Mouse (Mus musculus): ENCODE data around the gene Prpf40b.
A peak's percentile ranks its signal among the peaks of the same experiment; 100 is the strongest.

Prpf40b gene

DNA sequence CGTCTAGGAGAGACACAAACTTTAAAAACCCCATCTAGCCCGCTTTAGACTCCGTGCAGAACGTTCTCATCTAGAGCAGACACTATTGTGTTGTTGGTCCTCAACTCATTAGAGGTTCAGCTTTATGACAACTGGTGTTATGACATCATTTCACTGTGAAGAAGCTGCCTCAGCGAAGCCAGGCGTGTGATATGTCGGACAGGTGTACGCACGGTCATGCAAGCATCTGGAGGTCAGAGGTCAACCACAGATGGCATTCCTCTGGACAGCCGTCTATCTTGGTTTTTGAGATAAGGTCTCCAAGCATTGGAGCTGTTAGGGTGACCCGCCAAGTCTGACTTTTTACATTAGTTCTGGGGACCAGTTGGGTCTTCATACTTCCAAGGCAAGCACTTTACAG lies 4.3 kb upstream of the Prpf40b start:
- DNase-seq (ENCODE audit: low spot score in 2 of 2), result no peak

GRCm38 (mm10) chr15:99294287-99294686 lies 600 bp upstream of the Prpf40b start:
- no peak for DNase-seq (ENCODE audit: low spot score in 2 of 2)

DNA sequence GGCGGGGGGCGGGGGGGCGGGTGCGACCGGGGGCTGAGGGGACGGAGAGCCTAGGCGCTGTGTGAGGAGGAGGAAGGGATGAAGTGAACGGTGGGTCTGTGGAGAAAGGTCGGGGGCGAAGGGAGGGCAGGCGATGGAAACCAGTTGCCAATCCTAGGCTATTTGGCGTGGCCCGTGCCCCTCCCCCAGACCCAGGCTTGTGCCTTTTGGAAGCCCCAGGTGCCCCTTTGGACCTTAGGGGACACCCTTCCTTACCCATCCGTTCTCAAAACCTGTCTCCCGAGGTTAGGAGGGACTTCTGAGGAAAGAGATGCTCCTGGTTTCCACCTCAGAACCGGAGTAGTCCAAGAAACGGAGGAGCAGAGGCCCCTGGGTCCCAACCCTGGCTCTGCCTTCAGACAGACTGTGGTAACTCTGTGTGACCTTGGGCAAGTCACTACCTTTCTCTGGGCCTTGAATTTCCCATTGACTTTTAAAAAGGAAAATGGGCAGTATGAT lies 646 bp downstream of the Prpf40b start, which contains the start of gene Fam186b:
Gene Fam186b, minus strand, starts transcription at position 405 of the 498 bp plus-strand sequence.
- peak in 1 of 2 experiments; percentile 16 for DNase-seq (ENCODE audit: low spot score in 2 of 2)

GRCm38 (mm10) chr15:99296213-99296612 lies 1.3 kb downstream of the Prpf40b start:
- no peak for DNase-seq (ENCODE audit: low spot score in 2 of 2)

- DNase-seq (ENCODE audit: low spot score in 2 of 2), result no peak
These were observed 12.6 kb downstream of the Prpf40b start for GRCm38 (mm10) chr15:99307476-99307875.

GRCm38 (mm10) chr15:99309549-99309948 lies 14.7 kb downstream of the Prpf40b start:
- no peak for DNase-seq (ENCODE audit: low spot score in 2 of 2)

GRCm38 (mm10) chr15:99310617-99311016 lies 15.7 kb downstream of the Prpf40b start:
- no peak for DNase-seq (ENCODE audit: low spot score in 2 of 2)

DNA sequence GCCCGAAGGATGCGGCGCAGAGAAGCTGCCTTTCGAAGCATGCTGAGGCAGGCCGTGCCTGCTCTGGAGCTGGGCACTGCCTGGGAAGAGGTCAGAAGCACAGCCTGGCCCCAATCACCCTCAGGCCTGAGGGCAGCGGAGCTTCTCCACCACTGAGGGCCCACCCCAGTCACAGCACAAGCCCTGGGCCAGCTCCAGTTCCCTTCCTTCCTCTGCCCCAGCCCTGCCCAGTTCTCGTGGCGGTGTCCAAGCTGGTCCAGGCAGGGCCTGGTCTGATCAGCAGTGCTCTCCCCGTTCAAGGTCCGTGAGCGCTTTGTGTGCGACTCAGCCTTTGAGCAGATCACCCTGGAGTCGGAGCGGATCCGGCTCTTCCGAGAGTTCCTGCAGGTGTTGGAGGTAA lies 20.0 kb downstream of the Prpf40b start:
- no peak for DNase-seq (ENCODE audit: low spot score in 2 of 2)

DNA sequence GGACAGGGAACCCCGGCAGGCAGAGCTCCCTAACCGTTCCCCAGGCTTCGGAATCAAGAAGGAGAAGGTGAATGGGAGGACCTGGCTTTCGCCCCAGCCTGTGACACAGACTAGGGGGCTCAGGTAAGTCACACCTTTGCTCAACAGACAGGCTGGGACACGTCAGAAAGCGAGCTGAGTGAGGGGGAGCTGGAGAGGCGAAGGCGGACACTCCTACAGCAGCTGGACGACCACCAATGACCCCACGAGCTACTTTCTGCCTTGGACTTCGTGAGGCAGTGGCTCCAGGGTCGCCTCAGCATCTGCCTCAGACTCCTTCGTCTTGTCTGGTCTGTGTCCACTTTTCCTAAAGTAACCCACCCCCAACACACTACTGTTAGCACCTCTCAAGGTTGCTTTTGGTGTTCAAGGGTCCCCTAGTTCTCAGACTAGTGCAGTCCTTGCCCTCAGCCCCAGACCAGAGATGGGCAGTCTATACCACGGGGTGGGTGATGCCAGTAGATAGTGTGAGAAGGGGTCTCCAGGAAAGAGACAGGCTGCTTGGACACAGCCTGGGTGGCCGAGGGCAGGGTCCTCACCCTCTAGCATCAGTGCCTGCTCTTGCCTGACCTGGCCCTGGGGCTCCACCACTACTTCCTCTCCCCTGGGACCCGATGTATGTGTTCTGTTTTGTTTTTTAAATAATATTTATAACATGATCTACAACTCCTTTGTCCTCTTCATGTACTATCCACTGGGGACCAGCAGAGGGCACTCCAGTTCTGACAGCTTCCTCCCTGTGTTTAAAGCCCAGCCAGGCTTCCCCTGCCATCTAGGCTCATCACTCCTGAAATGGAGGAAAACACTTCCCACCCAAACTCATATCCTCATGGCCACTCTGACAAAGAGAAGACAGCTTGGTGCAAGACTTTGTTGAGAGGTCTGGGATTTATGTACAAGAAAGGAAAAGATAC lies 21.7 kb downstream of the Prpf40b start:
- DNase-seq (ENCODE audit: low spot score in 2 of 2), result peak; percentile 66 to 68

GRCm38 (mm10) chr15:99317267-99317651 lies 22.4 kb downstream of the Prpf40b start:
- no peak for DNase-seq (ENCODE audit: low spot score in 2 of 2)

GRCm38 (mm10) chr15:99318071-99318470 lies 23.2 kb downstream of the Prpf40b start:
- DNase-seq (ENCODE audit: low spot score in 2 of 2), result no peak

DNA sequence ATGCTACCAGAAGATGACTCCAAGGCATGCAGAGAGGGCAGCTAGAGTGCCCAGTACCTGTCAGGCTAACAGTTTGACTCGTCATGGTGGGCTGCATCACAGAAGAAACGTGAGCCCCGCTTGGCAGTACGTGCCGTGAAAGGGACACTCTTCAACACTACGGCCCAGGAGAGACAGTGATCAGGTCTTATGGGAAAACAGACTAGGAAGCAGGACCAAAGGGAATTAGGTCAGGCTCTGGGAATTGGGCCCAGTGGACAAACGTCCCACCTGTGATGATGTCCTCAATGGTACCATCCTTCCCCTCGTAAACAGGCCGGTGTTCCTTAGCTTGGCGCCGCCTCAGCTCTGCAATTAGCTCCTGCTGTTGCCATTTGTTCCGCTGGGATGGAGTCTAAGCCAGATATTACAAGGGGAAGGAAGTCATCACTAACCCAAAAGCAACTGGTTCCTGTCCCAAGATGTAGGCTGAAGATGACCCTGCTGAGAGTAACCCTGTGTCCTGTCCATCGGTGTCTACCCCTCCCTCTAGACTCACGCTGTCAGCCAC lies 24.0 kb downstream of the Prpf40b start:
- DNase-seq (ENCODE audit: low spot score in 2 of 2), result no peak

DNA sequence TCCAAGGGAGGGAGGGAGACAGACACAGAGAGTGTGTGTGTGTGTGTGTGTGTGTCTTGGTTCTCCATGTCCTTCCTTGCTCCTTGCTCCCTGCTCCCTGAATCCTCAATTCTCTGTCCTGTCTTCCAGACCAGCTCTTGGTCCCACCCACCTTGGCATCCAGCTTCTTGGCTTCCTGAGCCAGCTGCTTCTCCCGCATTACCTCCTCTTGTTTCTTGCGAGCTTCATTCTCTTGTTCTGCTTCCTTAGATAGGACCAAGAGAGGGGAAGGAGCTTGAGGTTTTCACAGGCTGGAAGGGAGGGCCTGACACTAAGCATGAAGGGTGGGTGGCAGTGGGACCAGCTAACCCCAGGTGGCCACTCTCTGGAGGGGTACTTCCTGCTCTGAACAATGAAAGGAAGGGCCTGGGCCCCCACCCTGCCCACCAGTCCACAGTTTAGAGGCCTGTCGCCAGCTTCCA lies 24.6 kb downstream of the Prpf40b start:
- no peak for DNase-seq (ENCODE audit: low spot score in 2 of 2)

DNA sequence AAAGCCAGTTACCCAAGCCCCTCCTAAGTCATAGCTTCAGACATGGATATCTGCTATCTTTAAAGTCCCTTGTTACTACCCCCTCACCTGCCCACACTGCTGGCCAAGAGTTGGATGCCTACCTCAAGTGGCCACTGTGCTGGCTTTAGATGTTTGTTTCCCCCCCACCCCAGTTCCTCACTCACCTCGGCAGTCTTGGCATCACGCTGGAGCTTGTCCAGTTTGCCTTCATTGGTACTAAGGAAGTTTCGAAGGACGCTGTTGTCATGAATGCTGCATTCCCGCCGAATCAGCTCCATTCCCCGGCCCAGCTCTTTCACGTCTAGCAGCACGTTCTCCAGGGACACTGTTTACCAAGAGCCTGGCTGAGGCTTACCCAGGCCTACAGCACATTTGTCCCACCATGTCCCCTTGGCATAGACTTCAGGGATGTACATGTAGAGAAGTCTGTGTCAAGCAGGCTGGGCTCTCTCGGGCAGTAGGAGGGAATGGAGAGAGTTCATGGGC lies 25.3 kb downstream of the Prpf40b start:
- no peak for DNase-seq (ENCODE audit: low spot score in 2 of 2)

DNA sequence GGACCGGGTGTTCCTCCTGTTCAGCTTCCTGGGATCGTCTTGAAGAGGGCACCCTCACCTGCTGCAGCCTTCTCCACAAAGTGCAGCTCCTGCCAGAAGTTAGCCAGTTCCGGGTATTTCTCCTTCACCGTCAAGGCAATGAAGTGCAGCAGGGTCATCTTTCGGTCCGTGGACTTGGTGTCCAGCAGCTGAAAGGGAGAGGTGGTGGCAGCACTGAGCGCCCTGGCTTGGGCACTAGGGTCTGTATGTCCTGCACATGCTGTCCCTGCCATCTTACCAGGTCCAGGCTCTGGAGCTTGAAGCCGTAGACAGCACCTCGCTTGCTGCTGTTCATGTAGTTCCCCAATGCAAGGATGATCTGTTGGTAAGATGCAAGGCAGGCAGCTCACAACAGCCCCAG lies 26.1 kb downstream of the Prpf40b start:
- DNase-seq (ENCODE audit: low spot score in 2 of 2), result no peak

- DNase-seq (ENCODE audit: low spot score in 2 of 2), result no peak
These were observed 29.3 kb downstream of the Prpf40b start for GRCm38 (mm10) chr15:99324151-99324550.

DNA sequence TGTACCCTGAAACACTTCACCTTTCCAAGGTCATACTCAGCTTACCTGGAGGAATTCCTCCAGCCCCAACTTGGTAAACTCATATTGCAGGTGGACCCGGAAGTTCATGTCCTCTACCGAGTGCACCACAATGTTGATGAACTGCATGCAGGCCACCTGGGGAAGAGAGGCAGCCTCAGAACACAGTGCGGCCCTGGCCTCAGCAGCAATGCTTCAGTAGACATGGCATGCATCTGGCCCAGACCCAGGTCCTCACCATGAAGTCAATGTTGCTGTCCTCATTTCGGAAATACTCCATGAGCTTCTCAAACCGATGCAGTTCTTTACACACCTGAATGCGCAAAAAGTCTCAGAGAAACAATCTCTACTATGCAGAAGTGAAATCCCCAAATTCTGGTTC lies 30.7 kb downstream of the Prpf40b start:
- no peak for DNase-seq (ENCODE audit: low spot score in 2 of 2)

DNA sequence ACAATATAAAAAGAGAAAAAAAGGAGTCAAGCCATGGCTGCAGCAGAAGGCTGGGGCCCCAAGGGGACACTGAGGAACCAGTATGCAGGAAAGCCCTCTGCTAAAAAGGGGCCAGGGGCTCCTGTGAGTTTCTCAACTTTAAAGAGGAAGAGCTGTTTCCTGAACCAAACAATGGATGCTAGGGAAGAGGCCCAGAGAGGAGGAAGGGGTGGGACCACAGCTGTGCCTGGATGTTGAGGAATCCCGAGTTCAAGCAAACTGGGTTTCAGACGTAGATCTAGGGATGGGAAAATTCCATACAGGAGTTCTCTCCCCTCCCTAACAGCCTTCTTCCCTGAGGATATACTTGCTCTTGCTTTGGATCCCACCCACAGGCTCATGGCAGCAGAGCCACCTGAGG lies 31.5 kb downstream of the Prpf40b start:
- no peak for DNase-seq (ENCODE audit: low spot score in 2 of 2)

DNA sequence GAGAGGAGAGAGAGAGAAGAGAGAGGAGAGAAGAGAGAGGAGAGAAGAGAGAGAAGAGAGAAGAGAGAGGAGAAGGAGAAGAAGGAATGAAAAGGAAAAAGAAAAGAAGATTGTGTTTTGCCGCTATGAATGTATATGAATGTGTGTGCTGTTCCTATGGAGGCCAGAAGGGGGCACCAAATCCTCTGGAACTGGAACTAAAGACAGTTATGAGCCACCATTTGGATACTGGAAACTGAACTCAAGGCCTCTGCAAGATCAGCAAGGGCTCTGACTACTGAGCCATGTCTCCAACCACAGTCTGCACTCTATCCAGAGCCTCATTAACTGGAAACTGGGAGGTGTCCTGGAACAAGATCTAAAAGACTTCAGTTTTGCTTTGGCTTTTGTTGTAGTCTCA lies 32.1 kb downstream of the Prpf40b start:
- no peak for DNase-seq (ENCODE audit: low spot score in 2 of 2)

GRCm38 (mm10) chr15:99328011-99328410 lies 33.1 kb downstream of the Prpf40b start:
- DNase-seq (ENCODE audit: low spot score in 2 of 2), result no peak

DNA sequence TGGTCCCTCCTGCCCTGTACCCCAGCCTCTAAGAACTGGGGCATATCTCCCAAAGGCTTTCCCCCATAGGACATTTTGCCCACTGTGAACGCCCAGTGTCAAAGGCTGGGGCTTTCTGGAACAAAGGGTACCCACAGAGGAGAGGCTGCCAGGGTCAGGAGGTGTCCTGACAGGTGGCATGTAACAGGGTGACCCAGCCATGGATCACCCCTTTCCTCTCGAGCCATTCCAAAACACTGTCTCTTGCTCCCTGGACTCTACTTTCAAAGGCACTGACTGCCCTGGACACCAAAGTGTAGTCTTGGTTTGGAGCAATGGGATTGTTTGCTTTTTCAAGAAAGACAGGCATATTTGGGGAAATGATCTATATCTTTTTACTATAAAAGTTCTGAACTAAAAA lies 35.4 kb downstream of the Prpf40b start:
- no peak for DNase-seq (ENCODE audit: low spot score in 2 of 2)

- DNase-seq (ENCODE audit: low spot score in 2 of 2), result no peak
These were observed 36.5 kb downstream of the Prpf40b start for GRCm38 (mm10) chr15:99331341-99331740.

DNA sequence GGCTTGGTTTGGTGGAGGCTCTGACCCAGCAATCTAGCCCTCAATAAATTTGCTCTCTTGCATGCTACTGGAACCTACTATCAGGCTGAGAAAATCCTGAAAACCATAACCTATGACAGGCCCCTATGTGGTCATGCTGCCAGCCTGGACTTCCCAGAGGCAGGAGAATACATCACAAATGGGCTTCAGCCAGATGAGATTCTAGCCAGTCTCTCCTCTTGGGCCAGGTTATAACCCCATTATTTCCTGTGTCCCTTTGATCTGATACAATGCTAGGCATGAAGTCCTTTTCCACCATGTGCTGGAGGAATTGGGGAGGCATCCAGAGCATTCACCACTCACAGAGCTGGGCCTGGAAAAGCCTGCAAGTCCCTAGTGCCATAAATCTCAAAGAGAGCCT lies 37.2 kb downstream of the Prpf40b start:
- DNase-seq (ENCODE audit: low spot score in 2 of 2), result no peak
